Mouse (Mus musculus) small intestine, adult 2 months (tissue): Measurements from ENCODE around the gene Gm7173. TPM values are rescaled to one million over a fixed set of nuclear protein-coding genes. Genes with fewer than 3 reads are reported as not detected.

Experiments used
- H3K27ac ChIP-seq: fragments of 200-500 bp; 2 replicates; pipeline ENCODE4 v1.5.1; 2012; ENCODE audit warnings: low read depth, low read length, control low read depth, inconsistent platforms; ENCODE audit not compliant: insufficient read depth
- H3K27me3 ChIP-seq: fragments of 200-500 bp; 2 replicates; pipeline ENCODE4 v1.6.1; 2012; ENCODE audit warnings: mild to moderate bottlenecking, moderate library complexity, low read length, inconsistent platforms; ENCODE audit not compliant: control insufficient read depth, insufficient read depth
- H3K36me3 ChIP-seq: fragments of 200-500 bp; 2 replicates; pipeline ENCODE4 v1.6.1; 2012; ENCODE audit warnings: mild to moderate bottlenecking, low read length, control low read depth, inconsistent platforms; ENCODE audit not compliant: control insufficient read depth, insufficient read depth
- H3K4me1 ChIP-seq: fragments of 200-500 bp; 2 replicates; pipeline ENCODE4 v1.6.1; 2012; ENCODE audit warnings: low read length, inconsistent platforms, mixed read lengths; ENCODE audit not compliant: control insufficient read depth, insufficient read depth, insufficient read length
- H3K4me3 ChIP-seq: fragments of 200-500 bp; 2 replicates; pipeline ENCODE4 v1.5.1; 2012; ENCODE audit warnings: low read depth, mild to moderate bottlenecking, control low read depth, inconsistent platforms, low read length, moderate library complexity
- CTCF ChIP-seq: fragments of 200-500 bp; IDR thresholded peaks from 2 replicates; pipeline ENCODE4 v1.5.1; 2012; ENCODE audit warnings: low read depth, mild to moderate bottlenecking, control low read depth, inconsistent platforms, low read length, moderate library complexity, mixed read lengths; ENCODE audit not compliant: insufficient replicate concordance, insufficient read length; ENCODE audit errors: extremely low read depth
- POLR2A ChIP-seq: fragments of 200-500 bp; IDR thresholded peaks from 2 replicates; pipeline ENCODE4 v1.6.1; 2012; ENCODE audit warnings: low read depth, mild to moderate bottlenecking, control low read depth, inconsistent platforms, low read length, moderate library complexity
- WGBS: fragments of 180-500 bp; shearing (Covaris S2); methylation state at CpG from one replicate; pipeline ENCODE4 v1.1.7; 2018; 5-methylcytosine and 5-hydroxymethylcytosine counted together
- polyA plus RNA-seq: library from polyadenylated mRNA; depleted of rRNA; stranded (reverse); fragments of >200 nt; gene quantifications from 2 replicates; pipeline ENCODE4 v1.2.3, GENCODE M21; 2012; rRNA removed

The Gm7173 gene
- polyA plus RNA-seq, result not detected in 2 replicates

- Histone ChIP-seq H3K4me3 (peak within 1 kb of the TSS; percentile 72), H3K4me1 (no peaks in the 10 kb centered on the region), H3K27ac (peak within 1 kb of the TSS; percentile 27; the same call in 1 of the 2 replicates), H3K36me3 (no peaks in the 10 kb centered on the region), H3K27me3 (no peaks in the 10 kb centered on the region)
- TF ChIP-seq POLR2A (no peak), CTCF (no peak)
- 19% methylated on average over 23 of the region's 23 CpGs for WGBS
Measured at GRCm38 (mm10) chrX:79516977-79517645, at the start of gene Gm7173. TSS of gene Gm7173 (minus strand) at chrX:79517285.

DNA sequence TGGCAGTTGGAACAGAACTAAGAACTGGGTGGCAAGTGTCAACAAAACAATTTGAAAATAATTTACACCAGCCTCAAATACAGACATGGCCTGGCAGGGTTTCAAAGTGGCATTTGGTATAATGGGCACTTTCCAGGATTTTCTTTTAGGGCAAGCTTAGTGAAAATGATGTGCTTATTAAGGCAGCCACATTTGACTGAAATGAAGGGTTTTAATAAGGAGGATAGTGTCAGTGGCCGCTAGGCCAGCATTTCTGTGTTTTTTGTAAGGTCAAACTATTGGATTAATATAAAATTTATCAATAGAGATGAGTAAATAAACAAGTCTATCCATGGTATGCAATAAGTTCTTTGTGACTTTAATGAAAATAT lies 546 bp upstream of the Gm7173 start:
- H3K36me3 ChIP-seq, result no peaks in the 10 kb centered on the region
- WGBS, result 66% methylated on average over 1 of the region's 1 CpGs
- no peaks in the 10 kb centered on the region for H3K27me3 ChIP-seq

DNA sequence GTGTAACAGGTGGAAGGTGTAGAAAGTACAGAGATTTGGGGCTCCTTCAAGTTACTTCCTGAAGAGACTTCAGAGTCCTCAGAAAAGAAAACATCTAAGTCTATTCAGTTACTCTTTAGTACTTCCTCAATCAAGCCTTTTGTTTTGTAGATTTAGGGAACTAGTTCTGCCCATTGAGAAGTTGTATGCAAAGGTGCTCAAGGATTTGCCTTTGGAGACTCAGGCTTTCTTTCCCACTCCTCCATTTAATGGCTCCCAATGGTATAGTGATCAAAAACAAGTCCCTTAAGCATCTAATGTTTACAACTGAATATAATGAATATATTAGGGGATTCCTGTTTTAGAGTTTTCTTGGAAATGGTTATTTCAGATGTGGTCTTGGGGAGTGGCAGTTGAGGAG lies 200.3 kb downstream of the Gm7173 start:
- TF ChIP-seq CTCF (no peak), POLR2A (no peak)
- Histone ChIP-seq H3K36me3 (no peaks in the 10 kb centered on the region), H3K4me3 (no peak overlapping the region)

More for the DNA sequence above, 546 bp upstream of the Gm7173 start:
- no peak overlapping the region for H3K4me3 ChIP-seq
- no peaks in the 10 kb centered on the region for H3K4me1 ChIP-seq
- no peak overlapping the region for H3K27ac ChIP-seq
- TF ChIP-seq CTCF (no peak), POLR2A (no peak)

More for the DNA sequence above, 200.3 kb downstream of the Gm7173 start:
- Histone ChIP-seq H3K27me3 (no peaks in the 10 kb centered on the region), H3K4me1 (no peaks in the 10 kb centered on the region), H3K27ac (no peak overlapping the region)

Other genes with a start within 250 kb of the Gm7173 start
- not detected in 2 replicates for gene Mageb16, start 154.2 kb upstream of the Gm7173 start, polyA plus RNA-seq